Mouse (Mus musculus) right cerebral cortex, postnatal 10 days (tissue): ENCODE data around the gene Ticrr.

Source experiments
- DNase-seq, 2 experiments: peaks; one replicate each; pipeline ENCODE4 v3.0.0; 2021; ENCODE audit warnings: low spot score in 2 of 2

Ticrr gene

GRCm38 (mm10) chr7:79680231-79680630 is 20.2 kb downstream of the Ticrr start:
- no peak for DNase-seq

DNA sequence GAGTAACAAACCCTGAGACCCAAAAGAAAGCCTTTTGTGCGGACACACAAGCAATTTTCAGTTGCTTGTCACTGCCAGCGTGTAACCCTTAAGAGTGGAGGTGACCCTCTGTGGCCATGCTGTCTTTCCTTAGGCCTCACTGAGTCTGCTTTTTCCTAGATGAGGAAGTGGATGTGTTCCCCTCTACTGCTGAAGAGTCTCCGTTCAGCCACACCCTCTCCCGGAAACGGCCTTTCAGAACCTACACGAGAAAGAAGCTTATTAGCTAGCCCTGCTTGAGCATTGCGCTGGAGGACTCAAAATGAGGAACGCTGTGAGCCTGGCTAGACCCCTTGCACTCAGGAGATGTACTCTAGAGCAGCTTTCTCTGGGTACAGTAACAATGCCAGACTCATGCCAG is 36.5 kb downstream of the Ticrr start:
- no peak for DNase-seq

- DNase-seq, result no peak
Observed at GRCm38 (mm10) chr7:79702755-79703154, 42.8 kb downstream of the Ticrr start.

DNA sequence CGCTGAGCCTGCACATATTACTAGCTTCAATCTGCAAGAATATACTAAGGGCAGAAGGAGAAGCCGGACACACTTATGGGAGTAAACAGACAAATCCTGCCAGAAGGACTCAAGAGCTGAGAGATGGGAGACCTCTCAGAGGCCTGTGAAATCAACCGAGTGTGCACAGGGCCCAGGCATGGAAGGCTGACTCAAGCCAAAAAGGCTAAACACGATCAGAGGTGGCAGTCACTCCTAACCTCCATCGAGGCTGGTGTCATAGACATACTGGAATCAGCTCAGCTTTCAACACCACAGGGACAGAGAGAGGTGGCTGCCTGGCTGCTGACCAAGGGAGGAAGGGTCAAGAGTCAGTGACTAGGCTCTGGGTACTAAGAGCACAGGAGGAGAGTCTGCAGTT is 45.2 kb downstream of the Ticrr start:
- DNase-seq, result no peak

- peak; percentile 80 to 84 for DNase-seq
Observed at GRCm38 (mm10) chr7:79710130-79710607, 50.2 kb downstream of the Ticrr start.

DNA sequence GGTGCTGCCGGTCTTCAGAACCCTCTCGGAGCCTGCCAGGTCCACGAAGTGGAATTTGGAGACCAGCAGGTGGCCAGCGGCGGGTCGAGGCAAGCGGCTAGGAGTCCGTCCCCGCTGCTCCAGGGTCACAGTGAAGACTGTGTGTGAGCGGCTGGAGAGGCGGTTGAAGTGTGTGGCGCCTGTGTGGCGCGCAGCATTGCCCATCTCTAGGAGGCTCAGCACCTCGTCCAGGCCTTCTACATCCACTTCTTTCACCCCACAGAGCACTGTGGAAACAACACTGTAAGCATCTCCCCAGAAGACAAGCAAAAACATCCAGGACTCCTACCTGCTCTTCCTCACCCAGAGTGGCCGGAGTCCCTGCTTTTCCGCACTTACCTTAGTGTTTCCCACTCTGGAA is 50.8 kb downstream of the Ticrr start:
- no peak for DNase-seq

DNA sequence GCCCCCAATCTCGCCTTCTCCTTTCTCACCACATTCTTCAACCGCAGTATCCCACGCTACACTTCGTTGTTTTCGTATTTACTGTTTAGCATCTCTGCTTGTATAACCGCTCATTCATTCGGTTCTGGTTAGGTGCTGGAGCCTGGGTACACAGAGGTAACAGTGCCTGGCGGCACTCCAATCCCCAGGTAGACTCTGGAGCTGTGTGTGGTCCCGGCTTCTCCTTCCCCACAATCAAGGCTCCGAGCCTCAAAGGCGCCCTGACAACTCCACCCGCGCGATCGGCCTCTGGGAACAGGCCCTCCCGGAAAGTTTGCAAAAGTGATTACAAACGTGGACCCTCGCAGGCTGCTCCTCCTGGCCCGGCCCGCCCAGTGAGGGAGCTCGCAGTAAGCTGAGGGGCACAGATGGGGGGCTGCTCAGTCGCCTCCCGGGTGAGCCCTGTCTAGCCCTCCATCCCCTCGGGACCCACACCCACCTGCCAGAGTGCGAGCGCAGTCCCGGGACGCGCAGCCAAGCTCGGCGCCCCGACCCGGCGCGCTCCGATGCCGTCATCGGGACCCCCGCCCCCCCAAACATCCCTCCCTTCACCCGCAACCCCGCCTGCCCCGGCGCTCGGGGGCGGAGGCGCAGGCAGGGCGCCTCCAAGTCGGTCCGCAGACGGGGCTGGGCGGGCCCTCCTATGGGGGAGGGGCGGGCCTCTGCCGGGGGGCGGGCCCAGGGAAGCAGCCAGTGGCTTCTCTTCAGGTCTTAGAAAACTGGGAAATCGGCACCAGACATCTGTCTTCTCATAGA is 55.4 kb downstream of the Ticrr start, which contains the start of gene Kif7:
Kif7 (minus strand) TSS at position 534 of the 795 bp plus-strand sequence.
- DNase-seq, result peak; percentile 81

GRCm38 (mm10) chr7:79721386-79721977 is 61.5 kb downstream of the Ticrr start:
- peak; percentile 59 to 67 for DNase-seq

GRCm38 (mm10) chr7:79727091-79727490 is 67.1 kb downstream of the Ticrr start:
- peak in 1 of 2 experiments; percentile 64 for DNase-seq

- peak; percentile 54 to 67 for DNase-seq
Observed at GRCm38 (mm10) chr7:79728219-79728618, 68.2 kb downstream of the Ticrr start.

DNA sequence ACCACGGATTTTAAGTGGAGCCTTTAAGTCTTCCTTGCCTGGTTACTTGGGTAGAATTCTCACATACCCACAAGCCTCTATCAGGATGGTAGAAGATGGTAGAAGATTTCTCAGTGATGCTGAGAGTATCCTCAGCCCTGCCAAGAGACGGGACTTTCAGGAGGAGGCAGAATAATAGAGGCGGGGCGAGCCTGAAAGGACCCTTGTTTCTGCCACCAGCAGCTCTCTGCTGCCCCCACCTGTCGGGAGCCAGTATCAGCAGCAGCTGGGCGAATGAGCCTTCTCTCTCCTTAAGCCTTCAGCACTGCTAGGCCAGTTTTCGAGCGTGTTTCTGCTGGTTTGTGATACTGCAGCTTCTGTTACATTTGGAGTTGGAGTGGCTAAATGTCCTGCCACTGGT is 69.2 kb downstream of the Ticrr start:
- peak; percentile 65 to 73 for DNase-seq

- no peak for DNase-seq
Observed at GRCm38 (mm10) chr7:79729743-79730370, 69.9 kb downstream of the Ticrr start.

- DNase-seq, result no peak
Observed at GRCm38 (mm10) chr7:79731438-79731837, 71.4 kb downstream of the Ticrr start.

DNA sequence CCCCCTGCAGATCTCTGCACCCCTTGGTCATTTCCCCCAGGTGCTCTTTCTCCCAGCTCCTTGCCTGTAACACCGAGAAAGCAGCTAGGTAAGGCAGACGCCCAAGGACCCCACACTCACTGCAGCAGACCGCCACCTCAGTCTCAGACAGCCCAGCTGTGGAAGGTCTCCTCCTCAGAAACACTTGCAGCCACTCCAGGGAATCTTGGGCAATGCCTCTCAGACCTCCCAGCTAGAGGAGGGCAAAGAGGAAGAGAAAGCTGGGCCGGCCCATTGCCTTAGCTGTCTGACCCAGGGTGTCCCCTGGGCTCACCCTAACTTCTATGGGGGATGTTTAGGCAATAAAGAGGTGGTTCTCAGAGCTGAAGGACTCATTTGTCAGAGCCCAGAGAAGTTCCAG is 72.6 kb downstream of the Ticrr start, which contains the start of gene Plin1:
Plin1 (minus strand) TSS at position 282 of the 400 bp plus-strand sequence.
- no peak for DNase-seq

- peak in 1 of 2 experiments; percentile 51 for DNase-seq
Observed at GRCm38 (mm10) chr7:79734563-79734962, 74.6 kb downstream of the Ticrr start.

DNA sequence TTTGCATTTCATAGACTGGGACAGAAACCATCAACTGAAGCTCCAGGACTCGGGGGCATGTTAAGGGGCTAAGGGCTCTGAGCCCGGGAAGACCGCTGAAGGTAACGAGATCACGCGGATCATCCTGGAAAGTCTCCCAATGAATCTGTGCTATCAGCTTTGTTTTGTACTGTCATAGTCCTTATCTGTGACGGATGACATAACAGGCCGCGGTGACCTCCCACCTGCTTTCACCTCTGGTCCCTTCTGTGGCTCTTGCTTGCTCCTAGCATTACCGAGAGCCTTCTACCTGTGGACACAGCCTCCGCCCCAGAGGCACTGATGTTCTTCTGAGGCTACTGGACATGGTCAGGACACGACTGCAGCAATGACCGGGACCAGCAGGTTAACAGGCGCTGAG is 76.5 kb downstream of the Ticrr start:
- DNase-seq, result no peak

- DNase-seq, result no peak
Observed at GRCm38 (mm10) chr7:79738913-79739312, 78.9 kb downstream of the Ticrr start.

DNA sequence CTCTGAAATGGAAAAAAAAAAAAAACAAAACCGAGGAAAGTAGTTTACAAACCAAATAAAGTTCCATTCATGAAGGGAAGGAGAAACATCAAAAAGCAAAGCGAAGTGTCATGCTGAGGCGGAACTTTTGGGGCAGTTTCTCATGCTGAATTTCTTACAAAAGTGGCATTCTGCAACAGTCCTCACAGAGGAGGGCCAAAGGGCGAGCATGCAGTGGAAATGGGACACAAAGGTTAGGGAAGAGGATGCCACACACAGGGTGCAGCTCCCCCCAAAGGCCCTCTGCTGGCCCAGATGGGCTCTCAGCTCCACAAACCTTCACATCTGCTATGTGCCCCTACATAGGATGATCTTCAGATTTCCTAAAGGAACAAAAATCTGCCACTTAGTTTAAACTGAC is 80.3 kb downstream of the Ticrr start:
- no peak for DNase-seq

GRCm38 (mm10) chr7:79742277-79742658 is 82.3 kb downstream of the Ticrr start:
- DNase-seq, result no peak

- peak; percentile 87 to 90 for DNase-seq
Observed at GRCm38 (mm10) chr7:79742659-79743536, 82.9 kb downstream of the Ticrr start, which contains the start of the genes Pex11a and Wdr93. Gene Pex11a (minus strand): TSS chr7:79743131. Gene Wdr93 (plus strand): TSS chr7:79743163.

GRCm38 (mm10) chr7:79744051-79744450 is 84.1 kb downstream of the Ticrr start:
- DNase-seq, result no peak
